Mouse (Mus musculus) heart, embryonic 15.5 days (tissue): Measurements from ENCODE around the gene Acads. TPM values are rescaled to one million over a fixed set of nuclear protein-coding genes. Genes with fewer than 3 reads are reported as not detected.

Source experiments
- ATAC-seq: fragments of 200-750 bp; cut with Nextera tagmentation; replicated peaks from 2 replicates; pipeline ENCODE4 v1.8.0; 2017; ENCODE audit warnings: low read depth, moderate TSS enrichment; ENCODE audit not compliant: insufficient number of reproducible peaks, insufficient read depth, low FRiP score
- H3K27ac ChIP-seq: fragments of 300-500 bp; sonication (generic); 2 replicates; pipeline ENCODE4 v1.5.1; 2015; ENCODE audit warnings: mild to moderate bottlenecking, inconsistent platforms
- H3K27me3 ChIP-seq: fragments of 300-500 bp; sonication (generic); 2 replicates; pipeline ENCODE4 v1.6.1; 2015; ENCODE audit warnings: inconsistent platforms
- H3K36me3 ChIP-seq: fragments of 300-500 bp; sonication (generic); 2 replicates; pipeline ENCODE4 v1.6.1; 2015; ENCODE audit warnings: mild to moderate bottlenecking, inconsistent platforms
- H3K4me1 ChIP-seq: fragments of 300-500 bp; sonication (generic); replicated peaks from 2 replicates; pipeline ENCODE4 v1.6.1; 2015; ENCODE audit warnings: inconsistent platforms
- H3K4me2 ChIP-seq: fragments of 300-500 bp; sonication (generic); 2 replicates; pipeline ENCODE4 v1.6.1; 2015; ENCODE audit warnings: inconsistent platforms, mild to moderate bottlenecking, moderate library complexity
- H3K4me3 ChIP-seq: fragments of 300-500 bp; sonication (generic); 2 replicates; pipeline ENCODE4 v1.5.1; 2015; ENCODE audit warnings: mild to moderate bottlenecking, inconsistent platforms
- H3K9ac ChIP-seq: fragments of 300-500 bp; sonication (generic); 2 replicates; pipeline ENCODE4 v1.6.1; 2015; ENCODE audit warnings: mild to moderate bottlenecking, inconsistent platforms
- H3K9me3 ChIP-seq: fragments of 300-500 bp; sonication (generic); replicated peaks from 2 replicates; pipeline ENCODE4 v1.6.1; 2016; ENCODE audit warnings: inconsistent platforms
- WGBS: fragments of 180-500 bp; shearing (Covaris S2); methylation state at CpG from one replicate; pipeline ENCODE4 v1.1.7; 2015; ENCODE audit warnings: mixed read lengths; 5-methylcytosine and 5-hydroxymethylcytosine counted together
- polyA plus RNA-seq: library from polyadenylated mRNA; unstranded; fragments of >200 nt; fragmentation: Nextera tagmentation; extraction: Ambion mirVana; gene quantifications from 2 replicates; pipeline ENCODE4 v1.2.1, GENCODE M21; 2015

The Acads gene
- polyA plus RNA-seq, 1 experiment from 2014 or later: 123 TPM

DNA sequence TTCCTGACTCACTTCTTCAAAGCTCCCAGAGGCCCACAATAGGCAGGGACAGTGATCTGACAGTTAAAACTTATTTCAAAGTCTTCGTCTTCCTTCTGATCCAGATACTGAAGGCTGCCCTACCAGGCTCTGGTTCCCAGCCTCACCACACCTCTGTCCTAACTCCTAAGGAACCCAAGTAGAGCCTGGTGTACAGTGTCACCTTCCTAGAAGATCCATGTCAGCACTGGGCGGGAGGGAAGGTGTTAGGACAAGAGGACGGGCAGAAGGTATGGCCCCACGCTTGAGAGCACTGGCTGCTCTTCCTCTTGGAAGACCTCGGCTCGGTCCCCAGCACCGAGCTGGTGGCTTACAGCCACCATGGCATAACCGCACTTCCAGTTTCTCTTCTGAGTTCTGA, 29.2 kb upstream of the Acads start:
- H3K36me3 ChIP-seq: peaks cover 57% of the 10 kb centered on the region
- WGBS: 95% methylated on average over 8 of the region's 8 CpGs
- H3K9ac ChIP-seq: no peak overlapping the region
- H3K4me3 ChIP-seq: no peak overlapping the region
- no peak overlapping the region for H3K27ac ChIP-seq
- ATAC-seq: no peak
- H3K4me1 ChIP-seq: peaks cover 16% of the 10 kb centered on the region
- H3K4me2 ChIP-seq: no peak overlapping the region
- no peaks in the 10 kb centered on the region for H3K27me3 ChIP-seq
- no peaks in the 10 kb centered on the region for H3K9me3 ChIP-seq

DNA sequence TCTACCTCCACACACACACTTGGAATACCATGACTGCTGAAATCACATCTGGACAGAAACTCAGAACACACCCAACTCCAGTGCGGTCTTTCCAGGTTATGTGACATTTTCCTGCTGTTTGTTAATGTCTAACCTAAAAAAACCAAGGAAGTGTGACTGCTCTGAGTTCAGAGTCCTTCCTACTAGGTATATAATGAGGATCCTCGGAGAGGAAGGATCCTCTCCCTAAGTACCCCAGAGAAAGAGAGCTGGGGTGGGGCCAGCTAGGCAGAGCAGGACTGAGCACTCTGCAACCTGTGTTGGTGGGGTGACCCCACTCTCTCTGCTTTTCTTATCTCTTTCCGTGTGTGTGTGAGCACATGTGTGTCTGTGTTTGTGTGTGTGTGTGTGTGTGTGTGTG, 28.2 kb upstream of the Acads start:
- ATAC-seq: no peak
- H3K36me3 ChIP-seq: peaks cover 57% of the 10 kb centered on the region
- WGBS: 80% methylated on average over 3 of the region's 3 CpGs
- no peak overlapping the region for H3K27ac ChIP-seq
- H3K4me1 ChIP-seq: peaks cover 6% of the 10 kb centered on the region
- H3K4me3 ChIP-seq: no peak overlapping the region
- H3K4me2 ChIP-seq: no peak overlapping the region
- no peak overlapping the region for H3K9ac ChIP-seq
- H3K27me3 ChIP-seq: no peaks in the 10 kb centered on the region
- H3K9me3 ChIP-seq: no peaks in the 10 kb centered on the region

DNA sequence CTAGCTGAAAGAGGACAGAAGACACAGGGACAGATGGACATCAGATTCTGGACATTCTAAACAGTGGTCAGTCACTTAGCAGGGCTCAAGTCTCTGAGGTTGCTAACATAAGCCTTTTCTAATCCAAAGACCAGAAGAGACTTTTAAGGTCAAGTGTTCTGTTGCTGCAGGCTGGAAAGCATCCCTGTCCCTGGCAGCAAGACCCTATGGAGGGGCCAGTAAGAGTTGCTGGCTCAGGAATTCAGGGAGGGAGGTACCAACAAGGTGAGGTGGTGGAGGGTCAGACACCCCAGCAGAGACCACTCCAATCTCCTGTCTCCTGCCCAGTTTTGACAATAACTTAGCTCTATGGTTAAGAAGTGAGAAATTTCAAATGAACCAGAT, 27.6 kb upstream of the Acads start:
- H3K27ac ChIP-seq: no peak overlapping the region
- H3K4me3 ChIP-seq: no peak overlapping the region
- H3K4me1 ChIP-seq: no peaks in the 10 kb centered on the region
- peaks cover 57% of the 10 kb centered on the region for H3K36me3 ChIP-seq
- no peak for ATAC-seq
- H3K27me3 ChIP-seq: no peaks in the 10 kb centered on the region
- no peak overlapping the region for H3K9ac ChIP-seq
- no peak overlapping the region for H3K4me2 ChIP-seq
- no peaks in the 10 kb centered on the region for H3K9me3 ChIP-seq

DNA sequence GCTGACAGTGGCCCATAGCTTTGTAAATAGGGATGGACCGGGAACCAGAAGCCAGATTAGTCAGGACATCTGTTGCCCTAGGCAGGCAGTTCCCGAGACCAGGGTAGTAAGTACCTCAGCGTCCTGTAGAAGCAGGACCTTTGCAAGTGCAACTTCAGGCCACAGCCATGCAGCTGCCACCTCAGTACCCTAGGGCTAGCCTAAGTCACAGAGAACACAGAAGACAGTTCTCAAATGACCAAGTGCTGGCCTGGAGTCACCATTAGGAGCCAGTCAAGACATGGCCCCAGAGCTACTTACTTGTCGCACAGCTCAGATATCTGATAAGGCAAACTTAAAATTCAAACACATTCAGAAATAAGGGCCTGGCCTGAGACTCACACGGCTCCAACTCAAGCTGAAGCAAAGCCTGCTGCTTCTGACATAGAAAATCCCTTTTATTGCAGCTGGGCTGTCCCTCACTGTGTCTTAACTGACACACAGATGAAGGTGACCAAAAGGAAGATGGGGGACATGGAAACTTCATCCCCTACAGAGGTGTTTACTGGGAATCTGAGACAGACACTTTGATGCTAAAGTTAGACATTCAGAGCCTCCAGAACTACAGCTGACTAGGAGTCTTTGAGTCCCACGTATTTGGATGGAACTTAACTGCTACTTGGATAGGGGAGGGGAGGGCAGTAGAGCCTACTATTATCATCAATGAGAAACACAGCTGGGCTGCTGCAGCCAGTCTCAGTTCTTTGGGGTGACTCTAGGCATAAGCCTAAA, 27.0 kb upstream of the Acads start:
- no peak overlapping the region for H3K9ac ChIP-seq
- no peak overlapping the region for H3K27ac ChIP-seq
- peaks cover 57% of the 10 kb centered on the region for H3K36me3 ChIP-seq
- no peak for ATAC-seq
- no peaks in the 10 kb centered on the region for H3K27me3 ChIP-seq
- no peak overlapping the region for H3K4me3 ChIP-seq
- no peaks in the 10 kb centered on the region for H3K9me3 ChIP-seq
- H3K4me2 ChIP-seq: no peak overlapping the region
- WGBS: 76% methylated on average over 6 of the region's 6 CpGs
- H3K4me1 ChIP-seq: no peaks in the 10 kb centered on the region

DNA sequence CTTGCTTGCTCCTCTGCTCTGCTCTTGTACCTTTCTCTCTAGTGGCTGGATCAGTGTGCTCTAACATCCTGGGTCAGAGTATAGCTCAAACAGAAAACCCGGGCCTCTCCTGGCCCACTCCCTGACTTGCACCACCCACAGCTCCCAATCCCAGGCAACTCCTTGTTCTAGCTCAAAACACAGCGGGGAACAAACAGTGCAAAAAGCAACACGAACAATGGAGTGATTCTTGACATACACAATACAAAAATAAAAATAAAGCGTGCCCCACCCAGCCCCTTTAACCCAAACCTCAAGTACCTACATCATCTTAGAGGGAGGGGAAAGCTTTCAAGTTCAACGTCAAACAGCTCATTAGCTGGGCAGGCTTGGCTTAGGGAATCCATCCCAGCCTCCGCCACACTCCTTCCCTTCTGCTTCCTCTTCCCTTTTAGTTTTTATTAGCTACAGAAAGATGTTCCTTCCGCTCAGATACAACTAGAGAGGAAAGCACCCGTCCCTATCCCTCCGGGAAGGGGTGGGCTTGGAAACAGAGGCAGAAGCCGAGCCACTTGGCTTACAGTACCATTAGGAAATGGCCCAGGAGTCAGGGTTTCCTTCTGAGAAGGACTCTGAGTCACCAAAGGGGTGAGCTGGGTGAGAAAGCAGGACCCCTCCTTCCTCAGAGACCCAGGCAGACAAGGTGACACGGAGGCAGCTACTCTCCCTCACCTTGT, 26.3 kb upstream of the Acads start:
- Histone ChIP-seq H3K4me2 (no peak overlapping the region), H3K4me1 (no peaks in the 10 kb centered on the region), H3K9ac (no peak overlapping the region), H3K9me3 (no peaks in the 10 kb centered on the region), H3K27me3 (no peaks in the 10 kb centered on the region), H3K36me3 (peaks cover 50% of the 10 kb centered on the region), H3K27ac (no peak overlapping the region), H3K4me3 (no peak overlapping the region)
- no peak for ATAC-seq
- WGBS: 81% methylated on average over 11 of the region's 11 CpGs

DNA sequence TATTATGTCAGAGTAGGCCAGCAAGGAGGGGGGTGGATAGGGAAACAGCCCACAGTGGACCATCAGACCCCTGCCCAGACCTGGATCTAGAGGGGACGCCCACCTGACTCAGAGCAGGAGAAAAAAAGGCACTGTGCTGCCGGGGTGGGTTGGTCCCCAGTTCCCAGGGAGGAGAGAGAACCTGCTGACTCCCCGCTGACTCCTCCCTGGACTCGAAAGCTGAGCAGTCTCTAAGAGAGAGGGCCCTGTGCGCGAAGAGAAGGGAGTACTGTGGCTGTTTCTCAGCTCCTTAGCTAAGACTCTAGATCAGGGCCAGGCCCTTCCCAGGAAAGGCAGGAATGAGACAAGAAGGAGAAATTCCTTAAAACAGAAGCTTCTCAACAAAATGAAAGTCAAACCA, 25.3 kb upstream of the Acads start:
- H3K27me3 ChIP-seq: no peaks in the 10 kb centered on the region
- peaks cover 40% of the 10 kb centered on the region for H3K36me3 ChIP-seq
- no peak overlapping the region for H3K27ac ChIP-seq
- H3K4me3 ChIP-seq: no peak overlapping the region
- ATAC-seq: no peak
- no peak overlapping the region for H3K9ac ChIP-seq
- H3K4me2 ChIP-seq: no peak overlapping the region
- whole genome bisulfite sequencing: 72% methylated on average over 6 of the region's 6 CpGs
- no peaks in the 10 kb centered on the region for H3K4me1 ChIP-seq
- no peaks in the 10 kb centered on the region for H3K9me3 ChIP-seq

DNA sequence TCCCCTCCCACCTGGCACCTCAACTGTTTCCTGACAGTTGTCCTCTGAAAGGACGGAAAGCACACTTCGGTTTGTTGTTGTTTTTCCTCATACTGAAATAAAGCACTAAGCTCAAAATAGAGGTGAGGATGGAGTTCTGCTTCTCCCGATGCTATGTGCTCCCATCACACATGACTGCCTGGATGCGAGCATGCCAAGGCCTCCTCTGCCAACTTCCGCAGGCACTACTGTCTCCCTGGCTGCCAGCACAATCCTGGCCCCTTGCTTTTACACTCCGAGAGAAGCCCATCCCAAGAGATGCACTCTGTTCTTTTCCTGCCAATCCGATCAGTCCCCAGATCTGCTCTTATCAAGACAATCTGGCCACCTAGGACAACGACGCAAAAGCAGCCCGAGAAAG, 24.4 kb upstream of the Acads start:
- no peak overlapping the region for H3K4me2 ChIP-seq
- H3K9ac ChIP-seq: no peak overlapping the region
- WGBS: 72% methylated on average over 10 of the region's 10 CpGs
- H3K27ac ChIP-seq: no peak overlapping the region
- H3K36me3 ChIP-seq: peaks cover 33% of the 10 kb centered on the region
- no peaks in the 10 kb centered on the region for H3K4me1 ChIP-seq
- H3K4me3 ChIP-seq: no peak overlapping the region
- ATAC-seq: no peak
- no peaks in the 10 kb centered on the region for H3K27me3 ChIP-seq
- no peaks in the 10 kb centered on the region for H3K9me3 ChIP-seq

DNA sequence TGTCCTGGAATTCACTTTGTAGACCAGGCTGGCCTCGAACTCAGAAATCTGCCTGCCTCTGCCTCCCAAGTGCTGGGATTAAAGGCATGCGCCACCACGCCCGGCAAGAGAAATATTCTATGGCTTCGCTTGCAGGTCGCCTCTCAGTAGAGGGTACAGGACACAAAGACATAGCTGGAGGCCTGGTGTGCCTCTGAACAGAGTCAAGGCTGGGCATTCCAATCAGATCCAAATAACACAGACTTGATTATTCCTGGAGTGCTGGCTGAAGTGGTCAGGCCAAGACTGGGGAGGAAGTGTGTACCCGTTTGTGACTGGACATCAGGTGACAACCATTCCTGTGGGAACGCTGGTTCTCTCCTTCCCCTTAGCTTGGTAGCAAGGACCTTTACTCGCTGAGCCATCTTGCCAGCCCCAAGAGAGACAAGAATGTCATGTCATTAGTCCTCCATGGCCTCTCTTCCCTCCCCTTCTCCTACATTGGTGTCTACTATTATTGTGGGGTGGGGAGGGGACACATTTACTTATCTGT, 23.1 kb upstream of the Acads start:
- no peaks in the 10 kb centered on the region for H3K9me3 ChIP-seq
- H3K27ac ChIP-seq: no peak overlapping the region
- no peak for ATAC-seq
- H3K4me1 ChIP-seq: no peaks in the 10 kb centered on the region
- peaks cover 19% of the 10 kb centered on the region for H3K36me3 ChIP-seq
- no peak overlapping the region for H3K4me2 ChIP-seq
- no peak overlapping the region for H3K9ac ChIP-seq
- WGBS: 86% methylated on average over 9 of the region's 9 CpGs
- H3K4me3 ChIP-seq: no peak overlapping the region
- H3K27me3 ChIP-seq: no peaks in the 10 kb centered on the region

DNA sequence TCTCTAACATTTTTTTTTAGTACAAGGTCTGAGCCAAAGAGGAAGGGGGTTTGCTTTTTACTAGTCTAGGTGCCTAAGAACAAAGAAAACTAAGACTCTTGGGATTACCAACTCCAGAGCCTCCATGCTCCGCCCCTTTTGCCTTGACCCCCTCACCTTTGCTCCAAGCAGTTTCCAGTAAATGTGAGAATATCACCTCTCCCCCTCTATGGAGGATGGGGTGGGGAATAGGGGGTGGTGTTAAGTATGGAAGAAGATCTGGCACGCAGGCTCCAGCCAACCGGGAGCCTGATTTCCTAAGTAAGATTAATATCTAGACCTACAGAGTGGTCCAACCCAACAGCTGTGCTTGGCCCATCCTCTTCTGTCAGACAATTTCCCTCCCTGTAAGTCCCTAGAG, 21.6 kb upstream of the Acads start:
- no peaks in the 10 kb centered on the region for H3K4me1 ChIP-seq
- H3K9me3 ChIP-seq: no peaks in the 10 kb centered on the region
- H3K4me3 ChIP-seq: no peak overlapping the region
- H3K4me2 ChIP-seq: no peak overlapping the region
- ATAC-seq: no peak
- 69% methylated on average over 3 of the region's 3 CpGs for WGBS
- H3K36me3 ChIP-seq: 0 out of 2 replicates have a peak, but pooled peaks cover 5% of the 10 kb centered on the region
- H3K27ac ChIP-seq: no peak overlapping the region
- no peak overlapping the region for H3K9ac ChIP-seq
- no peaks in the 10 kb centered on the region for H3K27me3 ChIP-seq

DNA sequence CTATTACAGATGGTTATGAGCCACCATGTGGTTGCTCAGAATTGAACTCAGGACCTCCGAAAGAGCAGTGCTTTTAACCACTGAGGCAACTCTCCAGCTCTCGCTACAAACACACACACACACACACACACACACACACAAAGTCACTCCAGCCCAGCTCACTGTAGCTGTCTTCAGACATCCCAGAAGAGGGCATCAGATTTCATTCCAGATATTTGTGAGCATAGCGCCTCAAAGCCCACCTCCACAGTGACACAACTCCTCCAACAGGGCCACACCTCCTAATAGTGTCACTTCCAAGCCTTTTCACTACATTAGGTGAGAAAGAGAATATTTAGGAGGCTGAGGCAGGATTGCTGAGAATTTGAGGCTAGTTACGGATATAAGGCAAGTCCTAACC, 20.0 kb upstream of the Acads start:
- Histone ChIP-seq H3K36me3 (0 out of 2 replicates have a peak, but pooled peaks cover 3% of the 10 kb centered on the region), H3K9ac (no peak overlapping the region), H3K4me1 (peaks cover 2% of the 10 kb centered on the region), H3K27me3 (no peaks in the 10 kb centered on the region), H3K27ac (no peak overlapping the region), H3K4me3 (no peak overlapping the region), H3K4me2 (no peak overlapping the region), H3K9me3 (no peaks in the 10 kb centered on the region)
- 67% methylated on average over 4 of the region's 4 CpGs for WGBS
- ATAC-seq: no peak

DNA sequence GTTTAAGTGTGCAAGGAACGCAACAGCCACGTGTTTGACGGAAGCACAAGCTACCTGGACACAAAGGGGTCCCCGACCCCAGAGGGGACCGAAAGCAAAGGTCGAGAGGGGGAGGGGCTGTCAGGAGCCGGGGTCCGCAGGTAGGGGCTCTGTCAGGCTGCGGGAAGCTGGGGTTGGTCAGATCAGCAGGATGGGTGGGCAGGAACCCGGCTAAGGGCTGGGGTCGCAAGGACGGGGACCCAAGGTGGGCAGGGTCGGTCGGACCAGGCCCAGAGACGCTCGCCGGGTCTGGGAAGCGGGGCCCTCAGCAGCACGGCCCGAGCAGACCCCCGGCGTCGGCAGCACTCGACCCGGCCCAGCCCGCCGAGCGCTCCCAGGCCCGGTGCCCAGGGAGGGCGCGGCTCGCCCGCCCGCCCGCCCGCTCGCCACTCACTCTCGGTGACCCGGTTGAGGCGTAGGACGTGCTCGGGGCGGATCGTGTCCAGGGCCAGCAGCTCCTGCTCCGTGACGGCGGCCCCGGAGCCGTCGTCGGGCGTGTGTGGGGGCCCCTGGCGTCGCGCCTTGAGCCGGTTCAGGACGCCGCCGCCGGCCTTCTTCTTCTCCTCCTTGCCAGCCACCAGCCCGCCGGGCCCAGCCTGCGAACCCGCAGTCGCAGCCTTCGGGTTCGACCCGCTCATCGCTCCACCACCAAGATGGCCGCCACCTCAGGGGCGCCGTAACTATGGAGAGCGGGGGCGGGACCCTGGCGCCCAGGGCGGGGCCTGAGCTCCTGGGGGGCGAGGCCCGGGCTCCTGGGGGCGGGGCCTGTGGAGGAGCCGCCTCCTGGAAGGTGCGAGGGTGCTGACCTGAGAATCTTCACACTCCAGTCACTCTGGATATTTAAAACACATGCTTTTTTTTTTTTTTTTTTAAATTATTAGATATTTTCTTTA, 15.4 kb upstream of the Acads start, which contains the start of gene Unc119b:
TSS of gene Unc119b (minus strand) at position 742 of the 932 bp plus-strand sequence.
- ATAC-seq: peak; percentile 95
- H3K9ac ChIP-seq: peak within 1 kb of the TSS; percentile 75
- peaks cover 17% of the 10 kb centered on the region for H3K4me1 ChIP-seq
- under 1% methylated on average over 78 of the region's 81 CpGs for WGBS
- H3K9me3 ChIP-seq: no peaks in the 10 kb centered on the region
- no peaks in the 10 kb centered on the region for H3K27me3 ChIP-seq
- 0 out of 2 replicates have a peak, but pooled peaks cover 4% of the 10 kb centered on the region for H3K36me3 ChIP-seq
- H3K4me3 ChIP-seq: peak within 1 kb of the TSS; percentile 90
- H3K27ac ChIP-seq: peak within 1 kb of the TSS; percentile 29; the same call in 1 of the 2 replicates
- H3K4me2 ChIP-seq: peak within 1 kb of the TSS; percentile 97
